Mouse (Mus musculus): ENCODE measurements around the gene Rprd2. TPM values are rescaled to one million over a fixed set of nuclear protein-coding genes. Genes with fewer than 3 reads are reported as not detected.

Rprd2 gene
- polyA plus RNA-seq, 1 experiment from 2014 or later = 24.9 TPM

Small RNA genes within 50 kb of the gene (microRNA-seq; reads per million reads assigned to microRNA genes)
- not detected for gene Mir7014

Other genes starting within 250 kb of the Rprd2 start
- gene Golph3l, start 229.9 kb downstream of the Rprd2 start, polyA plus RNA-seq (2014; fragmentation: Nextera tagmentation; extraction: Ambion mirVana) = 37.0 and 38.0 TPM in 2 replicates
- gene Ensa, start 193.9 kb downstream of the Rprd2 start, polyA plus RNA-seq (2014; fragmentation: Nextera tagmentation; extraction: Ambion mirVana) = 76.3 and 81.3 TPM in 2 replicates
- gene Mcl1, start 160.1 kb downstream of the Rprd2 start, polyA plus RNA-seq (2014; fragmentation: Nextera tagmentation; extraction: Ambion mirVana) = 47.0 and 61.2 TPM in 2 replicates
- gene Adamtsl4, start 130.9 kb downstream of the Rprd2 start, polyA plus RNA-seq (2014; fragmentation: Nextera tagmentation; extraction: Ambion mirVana) = 3.1 and 5.3 TPM in 2 replicates
- 27.0 and 35.8 TPM in 2 replicates for gene Ecm1, start 79.3 kb downstream of the Rprd2 start, polyA plus RNA-seq (2014; fragmentation: Nextera tagmentation; extraction: Ambion mirVana)
- gene Tars2, start 58.7 kb downstream of the Rprd2 start, polyA plus RNA-seq (2014; fragmentation: Nextera tagmentation; extraction: Ambion mirVana) = 46.8 and 47.5 TPM in 2 replicates
- gene Prpf3, start 37.0 kb upstream of the Rprd2 start, polyA plus RNA-seq (2014; fragmentation: Nextera tagmentation; extraction: Ambion mirVana) = 54.2 and 55.5 TPM in 2 replicates
- 339 and 352 TPM in 2 replicates for gene Mrps21, start 52.7 kb upstream of the Rprd2 start, polyA plus RNA-seq (2014; fragmentation: Nextera tagmentation; extraction: Ambion mirVana)
- 5.3 and 5.6 TPM in 2 replicates for gene Ciart, start 63.4 kb upstream of the Rprd2 start, polyA plus RNA-seq (2014; fragmentation: Nextera tagmentation; extraction: Ambion mirVana)
- 26.7 and 28.0 TPM in 2 replicates for gene BC028528, start 73.1 kb upstream of the Rprd2 start, polyA plus RNA-seq (2014; fragmentation: Nextera tagmentation; extraction: Ambion mirVana)
- gene Aph1a, start 75.1 kb upstream of the Rprd2 start, polyA plus RNA-seq (2014; fragmentation: Nextera tagmentation; extraction: Ambion mirVana) = 32.7 and 40.2 TPM in 2 replicates
- gene Car14, start 85.8 kb upstream of the Rprd2 start, polyA plus RNA-seq (2014; fragmentation: Nextera tagmentation; extraction: Ambion mirVana) = 2.9 and 3.3 TPM in 2 replicates
- gene Anp32e, start 110.4 kb upstream of the Rprd2 start, polyA plus RNA-seq (2014; fragmentation: Nextera tagmentation; extraction: Ambion mirVana) = 54.2 and 61.7 TPM in 2 replicates
- gene Plekho1, start 177.1 kb upstream of the Rprd2 start, polyA plus RNA-seq (2014; fragmentation: Nextera tagmentation; extraction: Ambion mirVana) = 31.3 and 36.3 TPM in 2 replicates
- gene Vps45, start 239.6 kb upstream of the Rprd2 start, polyA plus RNA-seq (2014; fragmentation: Nextera tagmentation; extraction: Ambion mirVana) = 22.5 and 26.8 TPM in 2 replicates